Mouse (Mus musculus) MEL (cell line): ENCODE results near the gene B3gnt7.

Source experiments
- CHD1 ChIP-seq: IDR thresholded peaks from 2 replicates; pipeline ENCODE4 v1.6.1; 2012; ENCODE audit warnings: low read depth, mild to moderate bottlenecking, inconsistent platforms, low read length, improper control_type of control experiment
- CTCF ChIP-seq, 3 experiments: IDR thresholded peaks in 2 of 3; conservative IDR thresholded peaks in 1 of 3; 2 replicates each; pipeline ENCODE4 v1.5.1; 2011 to 2012; ENCODE audit warnings: low read length in 3 of 3, low read depth in 2 of 3, mild to moderate bottlenecking in 2 of 3, improper control_type of control experiment in 1 of 3, inconsistent platforms in 1 of 3, mixed read lengths in 1 of 3, moderate library complexity in 1 of 3; ENCODE audit not compliant: control insufficient read depth in 1 of 3, insufficient read depth in 1 of 3, poor library complexity in 1 of 3, severe bottlenecking in 1 of 3
- EP300 ChIP-seq, 2 experiments: IDR thresholded peaks; 2 replicates each; pipeline ENCODE4 v1.6.1; 2011; ENCODE audit warnings: improper control_type of control experiment in 2 of 2, low read length in 2 of 2, low read depth in 1 of 2, mild to moderate bottlenecking in 1 of 2
- KAT2A ChIP-seq: conservative IDR thresholded peaks from 2 replicates; pipeline ENCODE4 v1.6.1; 2012; ENCODE audit warnings: low read depth, low read length, improper control_type of control experiment, inconsistent platforms
- MAFK ChIP-seq: IDR thresholded peaks from 2 replicates; pipeline ENCODE4 v1.6.1; 2011; ENCODE audit warnings: low read depth, mild to moderate bottlenecking, low read length, improper control_type of control experiment, borderline replicate concordance
- POLR2A ChIP-seq, 2 experiments: IDR thresholded peaks; 2 replicates each; pipeline ENCODE4 v1.6.1; 2011 to 2012; ENCODE audit warnings: low read length in 2 of 2, mild to moderate bottlenecking in 2 of 2, control low read depth in 1 of 2, improper control_type of control experiment in 1 of 2, low read depth in 1 of 2, moderate library complexity in 1 of 2; ENCODE audit not compliant: control insufficient read depth in 1 of 2, insufficient read depth in 1 of 2, poor library complexity in 1 of 2
- POLR2AphosphoS2 ChIP-seq: IDR thresholded peaks from 2 replicates; pipeline ENCODE4 v1.6.1; 2011; ENCODE audit warnings: low read length, improper control_type of control experiment
- RCOR1 ChIP-seq: IDR thresholded peaks from 2 replicates; pipeline ENCODE4 v1.6.1; 2012; ENCODE audit warnings: low read depth, mild to moderate bottlenecking, inconsistent platforms, low read length, improper control_type of control experiment
- TAL1 ChIP-seq: IDR thresholded peaks from 2 replicates; pipeline ENCODE4 v1.6.1; 2012; ENCODE audit warnings: mild to moderate bottlenecking, inconsistent platforms, low read length, moderate library complexity, mixed read lengths
- ZNF384 ChIP-seq: IDR thresholded peaks from 2 replicates; pipeline ENCODE4 v1.6.1; 2012; ENCODE audit warnings: low read depth, mild to moderate bottlenecking, inconsistent platforms, low read length, improper control_type of control experiment

GRCm38 (mm10) chr1:86258171-86258824 lies 44.3 kb upstream of the B3gnt7 start:
- TF ChIP-seq CTCF (IDR thresholded peaks at IDR 0.05 in 2 of 3, conservative IDR thresholded peaks at IDR 0.05 in 1 of 3; ENCODE audit: control insufficient read depth in 1 of 3, insufficient read depth in 1 of 3, low read depth in 2 of 3, low read length in 3 of 3, poor library complexity in 1 of 3, severe bottlenecking in 1 of 3), result no peak
- peak; percentile 29 to 54; a peak in 3 of 4 replicates for TF ChIP-seq EP300 (IDR thresholded peaks at IDR 0.05; ENCODE audit: low read depth in 1 of 2, low read length in 2 of 2)
- TF ChIP-seq MAFK, result no peak
- no peak for TF ChIP-seq POLR2A (IDR thresholded peaks at IDR 0.05; ENCODE audit: control insufficient read depth in 1 of 2, insufficient read depth in 1 of 2, low read depth in 1 of 2, low read length in 2 of 2, poor library complexity in 1 of 2)
- TF ChIP-seq ZNF384, result no peak
- peak; percentile 77 for TF ChIP-seq RCOR1
- TF ChIP-seq CHD1, result no peak
- TF ChIP-seq KAT2A, result no peak
- TF ChIP-seq TAL1, result no peak
- TF ChIP-seq POLR2AphosphoS2, result no peak
